Mouse (Mus musculus) C2C12 (cell line): ENCODE results near the gene Tcf19. TPM values are rescaled to one million over a fixed set of nuclear protein-coding genes. Genes with fewer than 3 reads are reported as not detected.

Source experiments
- H3K27me3 ChIP-seq: one replicate; pipeline ENCODE4 v1.6.1; 2011; ENCODE audit not compliant: control insufficient read depth, insufficient read depth, insufficient read length
- H3K36me3 ChIP-seq: one replicate; pipeline ENCODE4 v1.6.1; 2011; ENCODE audit not compliant: control insufficient read depth, insufficient read depth
- H3K4me3 ChIP-seq: one replicate; pipeline ENCODE4 v1.5.1; 2011; ENCODE audit warnings: mild to moderate bottlenecking, control low read depth; ENCODE audit not compliant: poor library complexity, insufficient read depth, severe bottlenecking
- H3K79me2 ChIP-seq: one replicate; pipeline ENCODE4 v1.6.1; 2011; ENCODE audit not compliant: control insufficient read depth, insufficient read depth
- H3K79me3 ChIP-seq: one replicate; pipeline ENCODE4 v1.6.1; 2011; ENCODE audit warnings: low read depth, control low read depth
- H3ac ChIP-seq: one replicate; pipeline ENCODE3; 2011; ENCODE audit warnings: low read depth; ENCODE audit not compliant: control insufficient read depth, insufficient read length
- CEBPB ChIP-seq: IDR thresholded peaks from one replicate; pipeline ENCODE4 v1.6.1; 2011; ENCODE audit warnings: low read depth, mild to moderate bottlenecking, control low read depth, moderate library complexity
- CTCF ChIP-seq: IDR thresholded peaks from one replicate; pipeline ENCODE4 v1.5.1; 2011; ENCODE audit not compliant: control insufficient read depth, insufficient read depth, insufficient read length
- FOSL1 ChIP-seq: IDR thresholded peaks from one replicate; pipeline ENCODE4 v1.8.0; 2011; ENCODE audit warnings: mild to moderate bottlenecking, low read length; ENCODE audit not compliant: poor library complexity, insufficient read depth, severe bottlenecking
- MAX ChIP-seq: IDR thresholded peaks from one replicate; pipeline ENCODE4 v1.6.1; 2011; ENCODE audit warnings: mild to moderate bottlenecking, control low read depth
- MYOD1 ChIP-seq: IDR thresholded peaks from one replicate; pipeline ENCODE4 v1.6.1; 2011; ENCODE audit warnings: low read depth; ENCODE audit not compliant: control insufficient read depth, insufficient read length
- MYOG ChIP-seq: IDR thresholded peaks from one replicate; pipeline ENCODE4 v1.6.1; 2011; ENCODE audit not compliant: control insufficient read depth, insufficient read length; ENCODE audit errors: extremely low read depth
- USF1 ChIP-seq: IDR thresholded peaks from one replicate; pipeline ENCODE4 v1.6.1; 2011; ENCODE audit warnings: low read depth, mild to moderate bottlenecking, control low read depth, moderate library complexity
- polyA plus RNA-seq: library from polyadenylated mRNA; unstranded; fragments of >200 nt; fragmentation: generic; extraction: Trizol; gene quantifications from one replicate; pipeline ENCODE4 v1.2.1, GENCODE M21; 2012; ENCODE audit warnings: missing spikeins

Gene Tcf19
- polyA plus RNA-seq, 1 experiment: 46.7 TPM

DNA sequence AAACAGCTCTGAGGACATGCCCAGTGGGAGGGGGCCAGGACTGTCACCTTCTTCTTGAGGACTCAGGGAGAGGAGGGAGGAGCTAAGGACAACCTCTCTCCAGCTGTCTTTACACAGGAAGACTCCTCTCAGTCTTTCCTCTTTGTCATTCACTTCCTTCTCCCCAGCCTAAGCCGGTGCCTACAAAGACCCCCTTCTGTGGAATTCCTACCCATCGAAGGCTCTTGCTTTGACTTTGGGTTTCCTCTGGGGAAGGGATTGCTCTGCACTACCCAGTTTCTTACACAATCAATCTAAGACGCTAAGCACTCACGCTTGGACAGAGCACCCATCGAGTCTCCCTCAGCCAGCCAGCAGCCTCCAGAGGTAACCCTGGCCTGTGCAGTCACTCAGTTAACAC is 32.0 kb upstream of the Tcf19 start:
- H3K36me3 ChIP-seq: no peaks in the 10 kb centered on the region
- H3ac ChIP-seq: no peak overlapping the region
- H3K4me3 ChIP-seq: no peak overlapping the region
- H3K79me3 ChIP-seq: no peaks in the 10 kb centered on the region
- H3K27me3 ChIP-seq: no peaks in the 10 kb centered on the region
- no peaks in the 10 kb centered on the region for H3K79me2 ChIP-seq
- TF ChIP-seq CEBPB (no peak), FOSL1 (no peak), MYOD1 (no peak)

DNA sequence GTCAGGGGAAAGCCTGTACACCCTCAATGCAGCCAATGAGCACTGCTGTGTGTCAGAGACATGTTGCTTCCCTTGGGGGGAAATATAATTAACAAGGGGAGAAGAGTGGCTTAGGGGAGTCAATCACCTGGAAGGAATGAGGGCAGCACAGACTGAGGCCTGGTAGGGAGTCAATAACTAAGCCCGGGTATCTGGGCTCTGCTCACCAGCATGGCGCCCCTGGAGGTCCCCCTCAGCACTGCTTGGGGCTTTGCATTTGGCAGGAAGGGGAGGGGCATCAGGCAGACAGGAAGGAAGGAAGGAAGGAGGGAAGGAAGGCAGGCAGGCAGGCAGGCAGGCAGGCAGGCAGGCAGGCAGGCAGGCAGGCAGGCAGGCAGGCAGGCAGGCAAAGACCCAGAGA is 30.8 kb upstream of the Tcf19 start:
- no peak overlapping the region for H3ac ChIP-seq
- H3K36me3 ChIP-seq: no peaks in the 10 kb centered on the region
- no peak overlapping the region for H3K4me3 ChIP-seq
- no peaks in the 10 kb centered on the region for H3K79me2 ChIP-seq
- no peaks in the 10 kb centered on the region for H3K27me3 ChIP-seq
- no peaks in the 10 kb centered on the region for H3K79me3 ChIP-seq
- TF ChIP-seq FOSL1 (no peak), CEBPB (no peak), CTCF (no peak), MAX (no peak), MYOG (no peak), MYOD1 (no peak), USF1 (no peak)

DNA sequence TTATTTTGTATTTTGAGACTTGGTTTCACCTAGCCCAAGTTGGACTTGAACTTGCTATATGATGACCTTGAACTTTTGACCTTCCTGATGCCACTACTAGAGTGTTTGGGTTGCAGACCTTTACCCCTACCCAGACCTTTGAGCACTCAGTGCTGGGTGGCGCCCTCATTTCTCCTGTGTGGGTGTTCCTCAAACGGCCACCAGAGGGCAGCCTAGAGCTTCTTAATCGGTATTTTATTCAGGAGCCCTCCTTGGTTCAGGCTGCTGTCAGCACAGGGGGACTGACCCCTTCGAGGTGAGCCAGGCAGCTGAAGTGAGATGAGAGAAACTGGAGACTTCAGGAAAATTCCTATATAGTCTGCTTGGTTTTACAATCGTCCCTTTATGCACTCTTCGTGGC is 28.1 kb upstream of the Tcf19 start:
- TF ChIP-seq MYOG (no peak), CTCF (peak; percentile 36)
- no peaks in the 10 kb centered on the region for H3K36me3 ChIP-seq
- no peaks in the 10 kb centered on the region for H3K79me2 ChIP-seq
- no peaks in the 10 kb centered on the region for H3K79me3 ChIP-seq
- H3K27me3 ChIP-seq: no peaks in the 10 kb centered on the region
- H3ac ChIP-seq: no peak overlapping the region
- no peak overlapping the region for H3K4me3 ChIP-seq

DNA sequence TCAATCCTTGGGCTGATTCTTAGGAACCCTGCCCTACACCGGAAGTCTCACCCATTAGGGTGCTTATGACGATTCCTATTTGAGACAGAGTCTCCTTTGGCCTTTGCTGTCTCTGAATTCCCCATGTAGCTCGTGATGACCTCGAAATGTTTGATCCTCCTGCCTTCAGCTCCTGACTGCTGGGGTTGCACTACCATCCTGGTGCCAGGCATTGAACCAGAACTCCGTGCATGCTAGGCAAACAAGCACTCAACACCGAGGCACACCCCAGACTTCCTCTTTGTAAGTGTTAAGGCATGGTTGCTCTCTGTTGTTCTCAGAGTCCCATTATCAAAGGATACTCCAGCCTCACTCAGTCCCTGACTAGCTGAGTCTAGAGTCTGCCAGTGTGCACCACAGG is 27.4 kb upstream of the Tcf19 start:
- Histone ChIP-seq H3K4me3 (no peak overlapping the region), H3K79me3 (no peaks in the 10 kb centered on the region), H3K79me2 (no peaks in the 10 kb centered on the region), H3K36me3 (no peaks in the 10 kb centered on the region), H3K27me3 (no peaks in the 10 kb centered on the region), H3ac (no peak overlapping the region)
- no peak for TF ChIP-seq MYOG
- TF ChIP-seq CTCF: no peak
- no peak for TF ChIP-seq CEBPB
- TF ChIP-seq MYOD1: no peak
- no peak for TF ChIP-seq USF1
- TF ChIP-seq FOSL1: no peak
- TF ChIP-seq MAX: no peak

DNA sequence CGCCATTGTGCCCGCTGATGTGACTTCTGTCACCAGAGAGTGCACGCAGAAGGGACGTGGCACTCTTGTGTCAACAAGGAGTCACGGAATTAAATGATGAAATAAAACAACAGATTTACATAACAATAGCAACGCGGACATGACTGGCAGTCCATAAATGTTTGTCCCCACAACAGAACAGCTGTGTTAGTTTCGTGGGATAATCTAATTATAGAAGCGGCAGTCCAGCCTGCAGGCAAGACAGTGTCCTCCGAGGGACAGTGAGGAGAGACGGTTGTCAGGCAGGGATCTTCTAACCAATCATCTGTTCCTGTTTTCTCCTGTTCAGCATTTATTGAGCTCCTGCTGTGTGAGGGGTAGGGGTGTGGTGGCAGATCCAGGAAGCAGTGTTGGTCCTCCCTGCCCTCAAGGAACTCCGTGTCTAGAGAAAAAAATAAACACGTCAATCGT is 26.8 kb upstream of the Tcf19 start:
- H3ac ChIP-seq: no peak overlapping the region
- no peaks in the 10 kb centered on the region for H3K79me2 ChIP-seq
- H3K27me3 ChIP-seq: no peaks in the 10 kb centered on the region
- no peaks in the 10 kb centered on the region for H3K79me3 ChIP-seq
- TF ChIP-seq MYOD1 (no peak), MAX (no peak), MYOG (no peak), CEBPB (no peak), USF1 (no peak), FOSL1 (no peak), CTCF (no peak)
- H3K36me3 ChIP-seq: no peaks in the 10 kb centered on the region
- no peak overlapping the region for H3K4me3 ChIP-seq

DNA sequence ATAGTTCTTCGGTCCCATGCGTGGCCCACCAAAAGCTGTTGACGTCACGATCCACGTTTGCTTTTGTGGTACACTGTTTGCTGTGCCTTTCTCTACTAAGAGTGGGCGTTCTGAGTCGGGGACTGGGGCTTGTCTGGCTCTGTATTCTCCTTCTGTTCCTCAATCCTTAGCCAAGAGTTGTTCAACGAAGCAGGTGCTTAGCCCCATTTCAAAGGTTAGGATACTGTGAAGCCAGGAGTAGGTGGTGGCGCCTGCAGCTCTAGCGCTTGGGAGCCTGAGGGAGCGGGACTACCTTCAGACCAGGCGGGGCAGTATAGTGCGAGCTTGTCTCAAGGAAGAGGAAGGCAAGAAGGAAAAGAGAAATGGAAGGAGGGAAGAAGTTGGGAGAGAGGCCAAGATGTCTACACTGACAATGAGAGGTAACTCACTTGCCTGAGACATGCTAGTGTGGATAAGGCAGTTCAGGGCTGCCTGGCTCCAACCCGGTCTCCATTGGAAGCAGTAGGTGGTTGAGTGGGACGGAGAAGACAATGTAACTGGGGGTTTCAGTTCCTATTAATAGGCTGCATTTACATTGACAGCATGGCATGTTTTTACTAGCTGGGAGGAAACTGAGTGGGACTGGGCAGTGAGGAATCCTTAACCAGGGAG is 26.3 kb upstream of the Tcf19 start:
- no peak overlapping the region for H3ac ChIP-seq
- H3K79me3 ChIP-seq: no peaks in the 10 kb centered on the region
- H3K36me3 ChIP-seq: no peaks in the 10 kb centered on the region
- H3K79me2 ChIP-seq: no peaks in the 10 kb centered on the region
- no peaks in the 10 kb centered on the region for H3K27me3 ChIP-seq
- no peak for TF ChIP-seq USF1
- TF ChIP-seq FOSL1: no peak
- no peak for TF ChIP-seq MYOG
- TF ChIP-seq CEBPB: no peak
- no peak for TF ChIP-seq CTCF
- TF ChIP-seq MYOD1: no peak
- TF ChIP-seq MAX: no peak
- no peak overlapping the region for H3K4me3 ChIP-seq
